Mouse (Mus musculus): Measurements from ENCODE around the gene Malrd1. TPM values are rescaled to one million over a fixed set of nuclear protein-coding genes. Genes with fewer than 3 reads are reported as not detected.

The Malrd1 gene
- polyA plus RNA-seq, 1 experiment = not detected

DNA sequence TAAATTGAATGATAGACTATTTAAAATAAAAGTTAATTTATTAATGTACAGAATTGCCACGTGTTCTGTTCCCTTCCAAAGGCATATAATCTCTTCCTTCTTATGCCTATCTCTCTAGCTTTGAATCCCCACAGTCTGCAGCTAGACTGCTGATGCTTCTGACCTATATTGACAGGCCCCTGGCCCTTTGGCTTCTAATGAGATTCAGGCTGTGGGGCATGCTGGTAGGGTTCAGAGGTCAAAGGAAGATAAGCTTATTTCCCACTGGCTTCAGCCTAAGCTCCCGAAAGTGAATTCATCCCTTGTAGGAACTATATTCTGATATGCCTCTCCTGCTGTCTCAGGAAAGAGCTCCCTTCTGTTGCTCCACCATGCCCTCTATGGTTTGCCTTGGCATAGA is 647.1 kb downstream of the Malrd1 start:
- TF ChIP-seq POLR2A (IDR thresholded peaks at IDR 0.05; ENCODE audit: borderline replicate concordance, low read depth, low read length) = no peak
- TF ChIP-seq CTCF (IDR thresholded peaks at IDR 0.05; ENCODE audit: low read depth, low read length) = no peak
- no peak overlapping the region for H3K4me3 ChIP-seq (ENCODE audit: insufficient read depth, low read length)
- H3K4me1 ChIP-seq (ENCODE audit: control insufficient read depth, insufficient read depth, low read length) = peaks cover 9% of the 10 kb centered on the region
- H3K27ac ChIP-seq (ENCODE audit: insufficient read depth, low read depth, low read length) = no peak overlapping the region

DNA sequence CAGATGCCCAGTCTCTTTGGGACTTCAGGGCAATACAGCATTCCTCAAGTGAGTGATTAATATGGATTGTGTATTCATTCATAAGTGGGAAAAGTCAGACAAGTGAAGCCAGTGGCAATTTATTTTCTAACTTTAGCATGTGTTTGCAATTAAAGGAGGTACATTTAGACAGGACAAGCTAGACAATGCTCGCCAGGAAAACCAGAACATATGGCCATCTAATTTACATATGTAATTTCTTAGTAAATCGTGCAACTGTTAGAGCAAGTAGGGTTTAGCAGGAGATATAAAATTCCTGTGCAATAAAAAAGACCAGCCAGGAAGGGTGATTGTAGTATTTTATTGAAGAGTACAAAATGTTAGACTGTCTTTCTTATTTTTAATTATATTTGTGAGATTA is 655.9 kb downstream of the Malrd1 start:
- H3K4me3 ChIP-seq (ENCODE audit: insufficient read depth, low read length) = no peak overlapping the region
- no peak overlapping the region for H3K27ac ChIP-seq (ENCODE audit: insufficient read depth, low read depth, low read length)
- TF ChIP-seq POLR2A (IDR thresholded peaks at IDR 0.05; ENCODE audit: borderline replicate concordance, low read depth, low read length) = no peak
- no peak for TF ChIP-seq CTCF (IDR thresholded peaks at IDR 0.05; ENCODE audit: low read depth, low read length)
- H3K4me1 ChIP-seq (ENCODE audit: control insufficient read depth, insufficient read depth, low read length) = peaks cover 7% of the 10 kb centered on the region

DNA sequence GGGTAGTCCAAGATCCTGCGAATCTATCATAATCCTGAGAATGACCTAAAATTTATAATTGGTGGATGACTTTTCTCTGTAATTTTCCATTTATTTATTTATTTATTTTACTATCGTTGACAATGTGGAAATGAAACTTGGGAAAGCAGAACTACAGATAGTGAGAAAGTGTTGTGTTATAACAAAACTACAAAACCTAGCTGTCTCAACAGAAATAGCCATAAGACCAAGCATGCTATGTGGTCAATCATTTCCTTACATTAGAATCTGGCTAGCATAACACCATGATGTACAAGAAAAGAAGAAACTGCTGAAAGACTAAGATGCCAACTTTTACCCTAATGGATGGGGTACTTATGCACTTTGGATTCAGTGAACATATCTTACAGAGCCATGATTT is 656.9 kb downstream of the Malrd1 start:
- peaks cover 9% of the 10 kb centered on the region for H3K4me1 ChIP-seq (ENCODE audit: control insufficient read depth, insufficient read depth, low read length)
- H3K4me3 ChIP-seq (ENCODE audit: insufficient read depth, low read length) = no peak overlapping the region
- TF ChIP-seq CTCF (IDR thresholded peaks at IDR 0.05; ENCODE audit: low read depth, low read length) = no peak
- no peak for TF ChIP-seq POLR2A (IDR thresholded peaks at IDR 0.05; ENCODE audit: borderline replicate concordance, low read depth, low read length)
- peak overlapping the region; percentile 68; the same call in 1 of the 2 replicates for H3K27ac ChIP-seq (ENCODE audit: insufficient read depth, low read depth, low read length)

DNA sequence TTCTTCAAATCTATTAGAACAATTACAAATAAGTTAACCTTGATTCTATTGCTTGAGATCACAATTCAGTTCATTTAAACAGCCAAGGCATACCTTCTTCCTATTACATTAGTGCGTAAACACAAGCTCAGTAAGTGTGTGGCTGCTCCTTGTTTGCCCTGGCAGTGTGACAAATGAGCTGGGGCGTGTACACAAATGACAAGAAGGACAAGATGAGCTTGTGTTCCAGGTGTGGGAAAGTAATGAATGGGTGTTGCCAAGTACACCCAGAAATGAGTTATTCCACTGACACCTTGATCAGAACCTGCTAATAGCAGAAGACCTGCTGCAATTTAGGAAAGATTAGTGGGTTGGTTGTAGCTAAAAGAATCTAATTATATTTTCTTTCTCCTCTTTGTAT is 683.7 kb downstream of the Malrd1 start:
- no peak for TF ChIP-seq POLR2A (IDR thresholded peaks at IDR 0.05; ENCODE audit: borderline replicate concordance, low read depth, low read length)
- TF ChIP-seq CTCF (IDR thresholded peaks at IDR 0.05; ENCODE audit: low read depth, low read length) = no peak
- Histone ChIP-seq H3K4me1 (ENCODE audit: control insufficient read depth, insufficient read depth, low read length) (peaks cover 12% of the 10 kb centered on the region), H3K4me3 (ENCODE audit: insufficient read depth, low read length) (no peak overlapping the region), H3K27ac (ENCODE audit: insufficient read depth, low read depth, low read length) (no peak overlapping the region)

DNA sequence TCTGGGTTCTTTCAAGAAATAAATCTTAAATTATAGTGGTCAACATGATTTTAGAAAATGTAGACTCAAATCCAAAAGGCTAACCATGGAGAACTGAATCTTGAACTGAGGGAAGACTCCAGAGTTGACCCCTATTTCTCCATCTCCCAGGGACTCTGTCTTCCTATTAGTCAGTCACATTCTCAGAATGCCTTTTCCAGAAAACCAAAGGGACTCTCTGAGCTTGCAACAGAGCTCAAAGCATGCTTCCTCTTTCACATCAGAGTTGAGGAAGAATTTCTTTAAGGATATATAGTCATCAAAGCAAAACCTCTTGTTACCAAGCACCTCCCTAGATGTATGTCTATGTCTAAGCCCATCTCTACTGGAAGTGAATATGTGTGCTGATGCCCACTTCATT is 686.5 kb downstream of the Malrd1 start:
- H3K4me3 ChIP-seq (ENCODE audit: insufficient read depth, low read length) = no peak overlapping the region
- peak overlapping the region; percentile 71 for H3K27ac ChIP-seq (ENCODE audit: insufficient read depth, low read depth, low read length)
- TF ChIP-seq POLR2A (IDR thresholded peaks at IDR 0.05; ENCODE audit: borderline replicate concordance, low read depth, low read length) = no peak
- TF ChIP-seq CTCF (IDR thresholded peaks at IDR 0.05; ENCODE audit: low read depth, low read length) = no peak

DNA sequence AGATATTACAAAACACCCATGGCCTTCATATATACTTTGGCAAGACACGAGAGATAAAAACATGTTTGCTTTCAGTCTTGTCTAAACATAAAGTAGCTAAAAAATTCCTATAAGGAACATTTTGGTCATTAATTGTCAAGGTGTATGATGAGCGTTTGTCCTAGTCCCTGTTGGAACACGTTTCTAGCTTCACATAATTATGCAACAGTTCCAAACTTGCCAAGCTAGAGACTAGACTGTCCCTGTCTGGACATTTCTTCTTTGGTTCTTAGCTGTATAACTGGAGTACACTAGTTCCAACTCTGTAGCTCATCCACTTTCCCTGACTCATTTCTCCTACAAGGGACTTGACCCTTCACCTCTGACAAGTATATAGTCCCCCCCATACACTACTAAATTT is 687.8 kb downstream of the Malrd1 start:
- no peak overlapping the region for H3K4me3 ChIP-seq (ENCODE audit: insufficient read depth, low read length)
- TF ChIP-seq POLR2A (IDR thresholded peaks at IDR 0.05; ENCODE audit: borderline replicate concordance, low read depth, low read length) (no peak), CTCF (IDR thresholded peaks at IDR 0.05; ENCODE audit: low read depth, low read length) (no peak)
- no peak overlapping the region for H3K27ac ChIP-seq (ENCODE audit: insufficient read depth, low read depth, low read length)
- peaks cover 12% of the 10 kb centered on the region for H3K4me1 ChIP-seq (ENCODE audit: control insufficient read depth, insufficient read depth, low read length)

More for the DNA sequence above, 686.5 kb downstream of the Malrd1 start:
- peaks cover 12% of the 10 kb centered on the region for H3K4me1 ChIP-seq (ENCODE audit: control insufficient read depth, insufficient read depth, low read length)

DNA sequence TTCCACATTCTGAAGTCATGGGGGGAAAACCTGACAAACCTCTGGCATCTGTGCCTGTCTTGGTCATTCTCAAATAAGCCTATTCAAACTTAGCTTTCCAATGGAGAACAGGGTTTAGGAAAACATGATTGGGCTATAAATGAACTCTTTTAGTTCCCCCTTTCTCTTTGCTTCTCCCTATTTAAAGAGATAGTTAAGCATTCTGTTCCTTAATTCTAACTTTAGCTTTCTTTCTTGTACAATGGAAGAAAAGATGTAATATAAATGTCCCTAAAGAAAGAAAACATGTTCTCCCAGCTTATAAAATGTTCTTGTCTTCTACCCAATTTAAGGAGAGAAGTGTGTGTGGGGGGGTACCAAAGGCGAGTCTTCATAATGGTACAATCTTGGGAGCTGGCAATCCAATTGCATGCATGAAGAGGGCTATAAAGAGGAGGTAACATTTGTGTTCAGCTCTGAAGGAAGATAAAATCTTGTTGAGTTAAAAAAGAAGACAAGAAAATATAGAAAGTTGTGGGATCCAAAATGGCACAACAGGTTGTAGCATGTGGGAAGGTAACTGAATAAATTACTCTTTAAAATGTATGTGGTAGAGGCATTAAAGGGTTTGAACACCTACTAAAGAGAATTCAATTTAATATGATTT is 702.0 kb downstream of the Malrd1 start:
- TF ChIP-seq CTCF (IDR thresholded peaks at IDR 0.05; ENCODE audit: low read depth, low read length) (no peak), POLR2A (IDR thresholded peaks at IDR 0.05; ENCODE audit: borderline replicate concordance, low read depth, low read length) (no peak)

DNA sequence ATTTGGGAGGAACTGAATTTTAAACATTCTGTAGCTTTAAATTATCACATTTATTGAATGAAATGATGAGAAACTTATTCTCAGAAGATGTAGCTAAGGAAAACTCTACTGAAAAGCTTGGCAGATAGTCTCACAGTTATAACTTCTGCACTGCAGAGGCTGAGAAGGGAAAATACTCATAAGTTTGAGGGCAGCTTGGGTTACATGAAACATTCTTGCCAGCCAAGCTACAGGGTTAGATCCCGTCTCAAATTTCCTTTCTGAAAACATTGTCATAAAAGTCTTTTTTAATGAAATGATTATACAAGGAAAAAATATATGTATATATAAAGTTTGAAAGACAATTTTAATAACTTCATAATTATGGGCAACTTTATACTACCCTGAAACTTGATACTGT is 714.6 kb downstream of the Malrd1 start:
- no peak for TF ChIP-seq POLR2A (IDR thresholded peaks at IDR 0.05; ENCODE audit: borderline replicate concordance, low read depth, low read length)
- no peak for TF ChIP-seq CTCF (IDR thresholded peaks at IDR 0.05; ENCODE audit: low read depth, low read length)
- no peak overlapping the region for H3K27ac ChIP-seq (ENCODE audit: insufficient read depth, low read depth, low read length)
- H3K4me1 ChIP-seq (ENCODE audit: control insufficient read depth, insufficient read depth, low read length) = no peaks in the 10 kb centered on the region
- H3K4me3 ChIP-seq (ENCODE audit: insufficient read depth, low read length) = no peak overlapping the region

More for the DNA sequence above, 702.0 kb downstream of the Malrd1 start:
- 0 out of 2 replicates have a peak overlapping the region, but pooled peaks have one; percentile 38 for H3K27ac ChIP-seq (ENCODE audit: insufficient read depth, low read depth, low read length)
- H3K4me1 ChIP-seq (ENCODE audit: control insufficient read depth, insufficient read depth, low read length) = peaks cover 5% of the 10 kb centered on the region
- no peak overlapping the region for H3K4me3 ChIP-seq (ENCODE audit: insufficient read depth, low read length)

DNA sequence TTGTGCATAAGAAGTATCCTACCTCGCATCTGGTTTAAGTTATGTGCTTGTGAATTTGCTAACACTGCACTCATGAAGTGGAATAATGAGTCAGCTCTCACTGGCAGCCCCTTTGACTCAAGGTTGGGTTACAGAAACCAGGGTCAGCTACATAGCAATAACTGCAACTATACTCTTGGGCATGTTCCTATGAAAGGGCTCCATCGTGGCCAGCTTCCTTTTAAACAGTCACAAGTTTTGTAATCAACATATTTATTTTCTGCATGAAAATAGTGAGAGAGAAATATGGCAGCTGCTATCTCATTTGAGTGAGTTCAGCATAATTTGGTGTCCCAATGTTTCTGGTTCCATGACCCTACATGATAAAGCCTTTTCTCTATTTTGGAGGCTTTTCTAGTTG is 716.8 kb downstream of the Malrd1 start:
- Histone ChIP-seq H3K4me1 (ENCODE audit: control insufficient read depth, insufficient read depth, low read length) (no peaks in the 10 kb centered on the region), H3K4me3 (ENCODE audit: insufficient read depth, low read length) (no peak overlapping the region), H3K27ac (ENCODE audit: insufficient read depth, low read depth, low read length) (no peak overlapping the region)
- no peak for TF ChIP-seq CTCF (IDR thresholded peaks at IDR 0.05; ENCODE audit: low read depth, low read length)
- no peak for TF ChIP-seq POLR2A (IDR thresholded peaks at IDR 0.05; ENCODE audit: borderline replicate concordance, low read depth, low read length)

DNA sequence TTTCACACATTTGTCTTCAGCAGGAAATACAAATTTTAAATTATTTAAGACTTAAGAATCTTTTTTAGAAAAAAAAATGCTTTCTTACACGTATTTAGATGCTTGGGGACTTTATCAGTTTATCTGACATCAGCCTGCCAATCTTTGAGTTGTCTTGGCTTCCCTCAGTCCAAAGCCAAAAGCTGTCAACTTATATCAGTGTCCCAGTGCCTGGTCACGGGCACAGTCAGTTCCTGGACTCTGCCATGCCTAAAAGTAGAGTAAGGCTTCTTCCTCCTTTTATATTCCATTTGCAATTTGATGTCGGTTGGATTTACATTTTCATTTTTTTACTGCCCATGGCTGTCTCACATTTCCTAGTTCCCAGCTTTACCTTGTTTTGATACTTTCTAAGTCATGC is 722.6 kb downstream of the Malrd1 start:
- Histone ChIP-seq H3K4me1 (ENCODE audit: control insufficient read depth, insufficient read depth, low read length) (no peaks in the 10 kb centered on the region), H3K27ac (ENCODE audit: insufficient read depth, low read depth, low read length) (no peak overlapping the region), H3K4me3 (ENCODE audit: insufficient read depth, low read length) (no peak overlapping the region)
- no peak for TF ChIP-seq CTCF (IDR thresholded peaks at IDR 0.05; ENCODE audit: low read depth, low read length)

All from bone marrow macrophage, adult 2 months (primary cell).